Comparison of ENCODE assay signal across 19 mouse cellular contexts in the genomic region with DNA sequence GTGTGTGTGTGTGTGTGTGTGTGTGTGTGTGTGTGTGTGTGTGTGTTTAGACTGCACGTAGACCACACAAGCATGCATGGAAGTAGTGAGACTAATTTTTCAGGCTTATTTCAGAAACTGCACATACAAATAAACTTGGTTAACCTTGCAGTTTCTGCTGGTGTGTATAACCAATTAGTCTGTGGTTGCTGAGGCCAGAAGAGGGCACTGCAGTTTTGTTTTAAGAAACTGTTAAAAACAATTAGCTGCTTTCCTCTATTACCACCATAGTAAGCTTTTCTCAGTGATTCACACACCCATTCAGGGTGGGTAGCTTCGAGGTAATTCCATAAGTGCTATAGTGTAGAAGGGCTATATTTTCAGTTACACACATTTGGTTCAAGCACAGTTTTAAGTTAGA. TPM values are rescaled to one million over a fixed set of nuclear protein-coding genes. Genes with fewer than 3 reads are reported as not detected.
DNase-seq lines count a peak whose midpoint lies in the region; ATAC-seq and TF ChIP-seq lines count a peak whose summit lies in the region.
"Had no signal": no experiment of that assay in that cellular context is flagged by ENCODE, and none has a peak within 500 bp of the region (broad histone marks: within the 10 kb centered on the region; RNA-seq: fewer than 3 reads in every experiment).

No protein-coding gene starts in this region.

- TF ChIP-seq EP300 in heart, adult 2 months (IDR thresholded peaks at IDR 0.05; ENCODE audit: insufficient read depth, low read depth, low read length) = no peak

- H3K27me3 ChIP-seq in heart, adult 2 months (ENCODE audit: control insufficient read depth, insufficient read depth, low read length) = no peaks in the 10 kb centered on the region
- H3K27me3 ChIP-seq in heart, embryonic 12.5 days (replicated peaks) = no peaks in the 10 kb centered on the region
- no peaks in the 10 kb centered on the region for H3K27me3 ChIP-seq in neural tube, embryonic 12.5 days (replicated peaks)
- H3K27me3 ChIP-seq in neural tube, embryonic 15.5 days (replicated peaks) = no peaks in the 10 kb centered on the region
- H3K27me3 ChIP-seq: heart, embryonic 13.5 days; hindbrain, embryonic 12.5 days; limb, embryonic 13.5 days; megakaryocyte, embryonic 14.5 days had no signal

- intact Hi-C loops in heart, adult 2 months (cut with DNase I) = no loop called here

- H3K4me1 ChIP-seq in heart, adult 2 months (ENCODE audit: control insufficient read depth, insufficient read depth, low read length) = no peaks in the 10 kb centered on the region
- H3K4me1 ChIP-seq in heart, embryonic 12.5 days (replicated peaks) = no peaks in the 10 kb centered on the region
- no peaks in the 10 kb centered on the region for H3K4me1 ChIP-seq in neural tube, embryonic 12.5 days
- H3K4me1 ChIP-seq in neural tube, embryonic 15.5 days = no peaks in the 10 kb centered on the region
- H3K4me1 ChIP-seq: heart, embryonic 13.5 days; hindbrain, embryonic 12.5 days; limb, embryonic 13.5 days had no signal

- H3K9me3 ChIP-seq in heart, embryonic 12.5 days (replicated peaks) = no peaks in the 10 kb centered on the region
- H3K9me3 ChIP-seq in neural tube, embryonic 12.5 days = no peaks in the 10 kb centered on the region
- H3K9me3 ChIP-seq in neural tube, embryonic 15.5 days (replicated peaks) = no peaks in the 10 kb centered on the region
- H3K9me3 ChIP-seq: heart, embryonic 13.5 days; hindbrain, embryonic 12.5 days; limb, embryonic 13.5 days; megakaryocyte, embryonic 14.5 days had no signal

- no peak overlapping the region for H3K9ac ChIP-seq in heart, adult 2 months (ENCODE audit: low read depth, low read length)
- no peak overlapping the region for H3K9ac ChIP-seq in heart, embryonic 12.5 days
- no peak overlapping the region for H3K9ac ChIP-seq in neural tube, embryonic 12.5 days
- H3K9ac ChIP-seq in neural tube, embryonic 15.5 days (replicated peaks) = no peak overlapping the region
- H3K9ac ChIP-seq: heart, embryonic 13.5 days; hindbrain, embryonic 12.5 days; limb, embryonic 13.5 days had no signal

- TF ChIP-seq POLR2A in heart, adult 2 months (IDR thresholded peaks at IDR 0.05; ENCODE audit: insufficient read depth, low read depth, low read length) = no peak

- H3K36me3 ChIP-seq in heart, adult 2 months (ENCODE audit: control insufficient read depth, insufficient read depth, low read length) = no peaks in the 10 kb centered on the region
- peaks cover 10% of the 10 kb centered on the region for H3K36me3 ChIP-seq in heart, embryonic 12.5 days
- H3K36me3 ChIP-seq in neural tube, embryonic 12.5 days = peaks cover 12% of the 10 kb centered on the region; the same call in 1 of the 2 replicates
- peaks cover 6% of the 10 kb centered on the region; the same call in 1 of the 2 replicates for H3K36me3 ChIP-seq in neural tube, embryonic 15.5 days

- H3K4me3 ChIP-seq in heart, adult 2 months = no peak overlapping the region
- no peak overlapping the region for H3K4me3 ChIP-seq in heart, embryonic 12.5 days
- H3K4me3 ChIP-seq in layer of hippocampus, adult 2 months = no peak overlapping the region
- no peak overlapping the region for H3K4me3 ChIP-seq in neural tube, embryonic 12.5 days
- H3K4me3 ChIP-seq in neural tube, embryonic 15.5 days (replicated peaks) = no peak overlapping the region
- H3K4me3 ChIP-seq: heart, embryonic 13.5 days; hindbrain, embryonic 12.5 days; limb, embryonic 13.5 days; megakaryocyte, embryonic 14.5 days; myocyte had no signal

- no peak overlapping the region for H3K27ac ChIP-seq in heart, adult 2 months
- H3K27ac ChIP-seq in heart, embryonic 12.5 days (ENCODE audit: poor library complexity, severe bottlenecking) = no peak overlapping the region
- no peak overlapping the region for H3K27ac ChIP-seq in layer of hippocampus, adult 2 months
- no peak overlapping the region for H3K27ac ChIP-seq in neural tube, embryonic 12.5 days
- H3K27ac ChIP-seq in neural tube, embryonic 15.5 days (replicated peaks) = no peak overlapping the region
- H3K27ac ChIP-seq: heart, embryonic 13.5 days; hindbrain, embryonic 12.5 days; limb, embryonic 13.5 days had no signal

- H3K79me2 ChIP-seq in heart, adult 2 months (replicated peaks; ENCODE audit: control insufficient read depth, insufficient read depth, low read length) = no peaks in the 10 kb centered on the region

- ATAC-seq in heart, embryonic 12.5 days (ENCODE audit: insufficient number of reproducible peaks, low FRiP score) = no peak
- 0 out of 2 replicates have a peak, but pooled peaks have one; percentile 6 for ATAC-seq in neural tube, embryonic 12.5 days (ENCODE audit: low FRiP score, low read depth)
- ATAC-seq in neural tube, embryonic 15.5 days (ENCODE audit: low FRiP score) = no peak

- 92% methylated on average over 2 of the region's 2 CpGs for WGBS in heart, adult 2 months
- WGBS in heart, embryonic 12.5 days = 86% methylated on average over 2 of the region's 2 CpGs
- 93% methylated on average over 2 of the region's 2 CpGs for WGBS in neural tube, embryonic 12.5 days
- 89% methylated on average over 2 of the region's 2 CpGs for WGBS in neural tube, embryonic 15.5 days

- H3K4me2 ChIP-seq in heart, embryonic 12.5 days = no peak overlapping the region
- H3K4me2 ChIP-seq in neural tube, embryonic 12.5 days (replicated peaks) = no peak overlapping the region
- H3K4me2 ChIP-seq in neural tube, embryonic 15.5 days = no peak overlapping the region
- H3K4me2 ChIP-seq: heart, embryonic 13.5 days; hindbrain, embryonic 12.5 days; limb, embryonic 13.5 days had no signal

- peak; percentile 45 for TF ChIP-seq CTCF in heart, adult 2 months (IDR thresholded peaks at IDR 0.05)
- peak; percentile 61 for TF ChIP-seq CTCF in layer of hippocampus, adult 2 months (conservative IDR thresholded peaks at IDR 0.05)

- no peak for DNase-seq in heart, adult 2 months
- no peak for DNase-seq in layer of hippocampus, adult 2 months (ENCODE audit: low spot score in 2 of 2)
- no peak for DNase-seq in layer of hippocampus, adult 9-10 months (ENCODE audit: low spot score)
- DNase-seq in spleen, postnatal 14 days (ENCODE audit: low spot score in 2 of 2) = no peak
- no peak for DNase-seq in urinary bladder, postnatal 36 days (ENCODE audit: low spot score in 2 of 2)
- DNase-seq: adrenal gland, postnatal 25 days; gastrocnemius, postnatal 10 days; kidney, adult 18-20 months; right cerebral cortex, postnatal 14 days; thymus, adult 18-20 months had no signal

RNA-seq across cellular contexts. Expression of gene Tmem236, which starts 23.5 kb away (rescaled TPM):
- total RNA-seq in heart, adult 2 months (2021) = under 1 TPM in 1 of 2 experiments, not detected in 1; 0.08 TPM
- polyA plus RNA-seq in heart, adult 2 months (2012; rRNA removed) = not detected in 2 replicates
- polyA plus RNA-seq in heart, embryonic 12.5 days (2016; fragmentation: Nextera tagmentation; extraction: Ambion mirVana) = 0.05 and 0.09 TPM in 2 replicates
- under 1 TPM; 0.10 to 0.18 TPM for total RNA-seq in layer of hippocampus, adult 2 months (2021)
- 0.11 TPM in 1 of 2 replicates, not detected in the other for polyA plus RNA-seq in neural tube, embryonic 12.5 days (2016; fragmentation: Nextera tagmentation; extraction: Ambion mirVana)
- polyA plus RNA-seq in neural tube, embryonic 15.5 days (2015; fragmentation: Nextera tagmentation; extraction: Ambion mirVana) = 0.09 and 1.4 TPM in 2 replicates
- total RNA-seq: layer of hippocampus, adult 18-20 months had no signal
- polyA plus RNA-seq: hindbrain, embryonic 12.5 days had no signal
